Mouse (Mus musculus) erythroblast, embryonic 14.5 days (primary cell): ENCODE results near the gene 4833427G06Rik. TPM values are rescaled to one million over a fixed set of nuclear protein-coding genes. Genes with fewer than 3 reads are reported as not detected.

Experiments used
- H3K27me3 ChIP-seq: 2 replicates; pipeline ENCODE4 v1.6.1; 2012; ENCODE audit warnings: inconsistent platforms; ENCODE audit not compliant: control insufficient read depth
- H3K36me3 ChIP-seq: 2 replicates; pipeline ENCODE4 v1.6.1; 2012; ENCODE audit warnings: mild to moderate bottlenecking, inconsistent platforms; ENCODE audit not compliant: control insufficient read depth
- H3K4me1 ChIP-seq: 2 replicates; pipeline ENCODE4 v1.6.1; 2012; ENCODE audit warnings: inconsistent platforms; ENCODE audit not compliant: control insufficient read depth
- H3K4me3 ChIP-seq: replicated peaks from 2 replicates; pipeline ENCODE3; 2012; ENCODE audit warnings: moderate library complexity, mild to moderate bottlenecking, inconsistent platforms
- H3K9me3 ChIP-seq: 2 replicates; pipeline ENCODE4 v1.6.1; 2012; ENCODE audit warnings: low read length, inconsistent platforms, mixed read lengths; ENCODE audit not compliant: control insufficient read depth
- GATA1 ChIP-seq: IDR thresholded peaks from 2 replicates; pipeline ENCODE4 v1.6.1; 2012; ENCODE audit warnings: low read length, inconsistent platforms, mixed read lengths
- TAL1 ChIP-seq: IDR thresholded peaks from 3 replicates; pipeline ENCODE4 v1.6.1; 2012; ENCODE audit warnings: low read length, inconsistent platforms, mixed read lengths
- polyA plus RNA-seq: library from polyadenylated mRNA; stranded (reverse); fragments of >175 nt; gene quantifications from 2 replicates; pipeline ENCODE4 v1.2.3, GENCODE M21; 2012

Gene 4833427G06Rik
- polyA plus RNA-seq, 1 experiment: not detected

- Histone ChIP-seq H3K36me3 (no peaks in the 10 kb centered on the region), H3K4me1 (peaks cover 21% of the 10 kb centered on the region), H3K4me3 (peak overlapping the region; percentile 49), H3K9me3 (no peaks in the 10 kb centered on the region), H3K27me3 (peaks cover 21% of the 10 kb centered on the region)
- TF ChIP-seq GATA1 (no peak), TAL1 (no peak)
Measured at GRCm38 (mm10) chr9:51076300-51076978, 25.4 kb downstream of the 4833427G06Rik start.

- TF ChIP-seq GATA1 (no peak), TAL1 (no peak)
- no peaks in the 10 kb centered on the region for H3K36me3 ChIP-seq
- H3K4me3 ChIP-seq: no peak overlapping the region
- H3K9me3 ChIP-seq: no peaks in the 10 kb centered on the region
- peaks cover 21% of the 10 kb centered on the region for H3K27me3 ChIP-seq
- H3K4me1 ChIP-seq: peaks cover 21% of the 10 kb centered on the region
Measured at GRCm38 (mm10) chr9:51075780-51076179, 26.1 kb downstream of the 4833427G06Rik start.

DNA sequence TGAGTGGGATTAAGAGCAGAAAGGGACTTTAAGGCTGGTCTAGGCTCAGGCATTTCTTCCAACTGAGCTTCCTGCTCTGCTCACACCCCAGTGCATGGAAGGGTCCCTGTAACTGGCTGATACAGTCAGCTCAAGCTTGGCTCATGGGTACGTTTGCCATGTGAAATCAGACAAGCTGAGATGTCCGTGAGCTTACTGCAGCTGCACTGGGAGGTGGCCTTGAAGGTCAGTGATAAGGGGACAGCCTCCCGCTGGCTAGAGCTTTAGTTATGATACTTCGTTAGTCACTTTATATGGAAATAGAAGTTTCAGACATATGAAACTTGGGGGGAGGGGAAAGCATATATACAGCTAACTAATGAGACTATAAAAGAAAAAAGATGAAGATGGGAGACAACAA is 31.1 kb downstream of the 4833427G06Rik start:
- TF ChIP-seq GATA1 (no peak), TAL1 (no peak)
- H3K27me3 ChIP-seq: peaks cover 8% of the 10 kb centered on the region

GRCm38 (mm10) chr9:51068202-51068601 is 33.7 kb downstream of the 4833427G06Rik start:
- no peak overlapping the region for H3K4me3 ChIP-seq
- H3K27me3 ChIP-seq: no peaks in the 10 kb centered on the region
- no peaks in the 10 kb centered on the region for H3K9me3 ChIP-seq
- H3K4me1 ChIP-seq: no peaks in the 10 kb centered on the region; the same call in 1 of the 2 replicates
- no peaks in the 10 kb centered on the region for H3K36me3 ChIP-seq
- no peak for TF ChIP-seq TAL1
- TF ChIP-seq GATA1: no peak

More for the DNA sequence above, 31.1 kb downstream of the 4833427G06Rik start:
- Histone ChIP-seq H3K36me3 (no peaks in the 10 kb centered on the region), H3K9me3 (no peaks in the 10 kb centered on the region), H3K4me1 (peaks cover 3% of the 10 kb centered on the region), H3K4me3 (no peak overlapping the region)

- H3K4me1 ChIP-seq: no peaks in the 10 kb centered on the region; the same call in 1 of the 2 replicates
- no peaks in the 10 kb centered on the region for H3K27me3 ChIP-seq
- no peaks in the 10 kb centered on the region for H3K9me3 ChIP-seq
- no peak within 1 kb of the TSS for H3K4me3 ChIP-seq
- H3K36me3 ChIP-seq: no peaks in the 10 kb centered on the region
- TF ChIP-seq GATA1 (no peak), TAL1 (no peak)
Measured at GRCm38 (mm10) chr9:51060601-51061000, 41.3 kb downstream of the 4833427G06Rik start, which contains the start of gene Btg4. Gene Btg4, plus strand, starts transcription at chr9:51060901.

DNA sequence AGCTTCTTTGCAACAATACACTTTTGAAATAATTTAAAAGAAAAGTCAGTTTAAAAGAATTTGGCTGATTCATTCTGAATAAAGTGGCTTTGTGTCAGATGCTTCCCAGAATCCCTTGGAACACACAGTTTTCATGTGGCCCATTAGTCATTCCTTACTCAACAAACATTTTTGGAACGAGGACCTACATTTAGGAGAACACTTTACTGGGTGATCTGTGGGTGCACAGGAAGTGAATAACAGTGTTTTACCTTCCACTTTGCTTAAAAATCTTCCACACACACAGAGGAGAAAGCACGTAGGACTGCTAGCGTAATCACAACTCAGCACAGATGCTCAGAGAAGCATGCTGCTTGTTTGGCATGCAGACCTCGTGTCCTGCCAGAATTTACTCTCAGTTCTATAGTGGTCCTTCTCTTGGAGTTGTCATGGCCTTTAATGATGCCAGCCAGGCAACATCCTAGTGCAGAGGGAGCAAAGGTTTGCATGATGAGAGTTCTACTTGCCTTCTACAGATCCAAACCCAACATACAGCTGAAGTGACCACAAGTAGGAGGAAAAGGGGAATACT is 42.8 kb downstream of the 4833427G06Rik start:
- TF ChIP-seq GATA1 (no peak), TAL1 (no peak)
- Histone ChIP-seq H3K27me3 (no peaks in the 10 kb centered on the region), H3K4me1 (no peaks in the 10 kb centered on the region; the same call in 1 of the 2 replicates), H3K9me3 (no peaks in the 10 kb centered on the region), H3K36me3 (no peaks in the 10 kb centered on the region), H3K4me3 (no peak overlapping the region)

DNA sequence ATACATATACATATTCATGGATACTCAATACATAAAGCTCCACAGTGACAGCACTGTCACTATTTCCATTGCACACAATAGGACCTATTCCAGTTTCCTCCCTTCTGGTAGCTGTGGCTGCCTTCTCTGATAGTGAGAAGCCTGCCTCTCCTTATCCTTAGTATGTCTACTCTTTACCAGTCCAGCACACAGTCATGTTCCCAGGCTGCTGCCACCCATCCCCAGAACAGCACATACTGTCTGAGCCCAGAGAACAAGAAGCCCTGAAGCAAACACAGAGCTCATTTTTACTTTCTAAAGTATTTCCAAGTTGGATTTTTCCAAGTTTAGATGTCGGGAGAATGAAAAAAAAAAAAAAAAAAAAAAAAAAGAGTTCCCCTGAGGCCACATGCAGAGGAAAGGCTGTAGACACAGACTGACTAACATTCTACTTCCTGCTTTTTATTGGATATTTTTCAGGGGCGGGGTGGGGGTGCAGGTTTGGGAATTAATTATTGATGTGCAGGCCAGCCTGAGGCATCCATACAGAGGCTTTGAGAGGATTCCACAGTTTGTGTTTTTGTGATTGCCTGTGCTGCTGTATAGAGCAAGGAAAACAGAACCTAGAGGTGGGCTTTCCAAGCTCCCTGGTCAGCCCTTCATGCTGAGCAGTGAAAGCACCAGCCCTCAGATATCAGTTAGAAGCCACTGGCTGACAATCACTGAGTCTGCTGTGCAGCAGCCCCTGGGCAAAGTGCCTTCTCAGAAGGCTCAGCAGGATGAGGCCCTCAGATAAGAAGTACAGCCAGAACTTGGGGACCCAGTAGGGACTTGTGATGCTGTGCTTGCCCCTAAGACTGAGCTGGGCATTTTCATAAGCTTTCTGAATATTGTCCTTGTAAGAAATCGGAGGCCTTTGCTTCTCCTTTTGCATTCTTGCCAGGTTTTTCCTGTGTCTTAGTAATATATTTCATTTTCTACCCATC is 45.2 kb downstream of the 4833427G06Rik start:
- H3K27me3 ChIP-seq: no peaks in the 10 kb centered on the region
- no peaks in the 10 kb centered on the region for H3K9me3 ChIP-seq
- H3K4me1 ChIP-seq: no peaks in the 10 kb centered on the region; the same call in 1 of the 2 replicates
- no peaks in the 10 kb centered on the region for H3K36me3 ChIP-seq
- TF ChIP-seq TAL1: no peak
- no peak for TF ChIP-seq GATA1
- H3K4me3 ChIP-seq: no peak overlapping the region

DNA sequence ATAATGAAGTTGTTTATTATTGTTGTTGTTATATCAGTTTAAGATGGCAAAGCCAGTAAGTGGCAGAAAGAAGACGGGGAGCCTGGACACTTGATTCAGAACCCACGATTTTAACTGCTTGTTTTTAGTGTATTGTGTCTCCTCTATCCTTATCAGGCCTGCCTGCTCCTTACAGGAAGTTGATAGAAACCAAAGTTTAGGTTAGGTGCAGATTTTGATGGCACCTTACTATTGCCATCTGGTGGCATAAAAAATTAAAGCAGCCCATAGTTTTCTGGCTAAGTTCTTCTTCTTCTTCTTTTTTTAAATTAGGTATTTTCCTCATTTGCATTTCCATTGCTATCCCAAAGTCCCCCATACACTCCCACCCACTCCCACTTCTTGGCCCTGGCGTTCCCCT is 49.7 kb downstream of the 4833427G06Rik start:
- no peaks in the 10 kb centered on the region for H3K36me3 ChIP-seq
- no peak for TF ChIP-seq TAL1
- no peak for TF ChIP-seq GATA1
- H3K27me3 ChIP-seq: no peaks in the 10 kb centered on the region

More for the DNA sequence above, 49.7 kb downstream of the 4833427G06Rik start:
- Histone ChIP-seq H3K9me3 (no peaks in the 10 kb centered on the region), H3K4me3 (no peak overlapping the region), H3K4me1 (no peaks in the 10 kb centered on the region; the same call in 1 of the 2 replicates)
